Mouse (Mus musculus) lung, postnatal 0 days (tissue): ENCODE measurements at regions not wholly inside any gene's neighbourhood (a gene's known extent, or its start where the extent isn't known, plus 50 kb on each side); places are given as distances from the start of the nearest gene placed in this dataset.

ENCODE experiments used
- ATAC-seq: fragments of 200-750 bp; cut with Nextera tagmentation; 2 replicates; pipeline ENCODE4 v1.8.0; 2017; ENCODE audit warnings: moderate library complexity
- DNase-seq: peaks from one replicate; pipeline ENCODE4 v3.0.0-alpha.2; 2016; ENCODE audit warnings: low spot score
- H3K27ac ChIP-seq: fragments of 300-500 bp; sonication (generic); 2 replicates; pipeline ENCODE4 v1.5.1; 2014; ENCODE audit warnings: antibody characterized with exemption, mild to moderate bottlenecking, low read length, mixed read lengths
- H3K27me3 ChIP-seq: fragments of 300-500 bp; sonication (generic); replicated peaks from 2 replicates; pipeline ENCODE4 v1.6.1; 2014; ENCODE audit warnings: low read length, mixed read lengths; ENCODE audit not compliant: insufficient read depth
- H3K36me3 ChIP-seq: fragments of 300-500 bp; sonication (generic); 2 replicates; pipeline ENCODE4 v1.6.1; 2014; ENCODE audit warnings: low read length, mixed read lengths; ENCODE audit not compliant: insufficient read depth
- H3K4me1 ChIP-seq: fragments of 300-500 bp; sonication (generic); 2 replicates; pipeline ENCODE4 v1.6.1; 2014; ENCODE audit warnings: antibody characterized with exemption, low read depth, low read length, mixed read lengths; ENCODE audit not compliant: insufficient read depth
- H3K4me2 ChIP-seq: fragments of 300-500 bp; sonication (generic); replicated peaks from 2 replicates; pipeline ENCODE4 v1.6.1; 2014; ENCODE audit warnings: low read depth, mild to moderate bottlenecking, low read length, moderate library complexity, mixed read lengths
- H3K4me3 ChIP-seq: fragments of 300-500 bp; sonication (generic); 2 replicates; pipeline ENCODE4 v1.5.1; 2014; ENCODE audit warnings: low read depth, low read length
- H3K9ac ChIP-seq: fragments of 300-500 bp; sonication (generic); replicated peaks from 2 replicates; pipeline ENCODE4 v1.6.1; 2014; ENCODE audit warnings: low read depth, mild to moderate bottlenecking
- H3K9me3 ChIP-seq: fragments of 300-500 bp; sonication (generic); 2 replicates; pipeline ENCODE4 v1.6.1; 2016; ENCODE audit warnings: low read length, mixed read lengths
- CTCF ChIP-seq: IDR thresholded peaks from 2 replicates; pipeline ENCODE4 v1.5.1; 2016; ENCODE audit warnings: antibody characterized with exemption, mild to moderate bottlenecking
- EP300 ChIP-seq: IDR thresholded peaks from 2 replicates; pipeline ENCODE4 v1.6.1; 2016; ENCODE audit warnings: antibody characterized with exemption, mild to moderate bottlenecking, control low read depth
- WGBS: fragments of 180-500 bp; shearing (Covaris S2); extraction: QIAGEN DNeasy Blood & Tissue Kit; methylation state at CpG from one replicate; pipeline ENCODE4 v1.1.7; 2014; 5-methylcytosine and 5-hydroxymethylcytosine counted together

DNA sequence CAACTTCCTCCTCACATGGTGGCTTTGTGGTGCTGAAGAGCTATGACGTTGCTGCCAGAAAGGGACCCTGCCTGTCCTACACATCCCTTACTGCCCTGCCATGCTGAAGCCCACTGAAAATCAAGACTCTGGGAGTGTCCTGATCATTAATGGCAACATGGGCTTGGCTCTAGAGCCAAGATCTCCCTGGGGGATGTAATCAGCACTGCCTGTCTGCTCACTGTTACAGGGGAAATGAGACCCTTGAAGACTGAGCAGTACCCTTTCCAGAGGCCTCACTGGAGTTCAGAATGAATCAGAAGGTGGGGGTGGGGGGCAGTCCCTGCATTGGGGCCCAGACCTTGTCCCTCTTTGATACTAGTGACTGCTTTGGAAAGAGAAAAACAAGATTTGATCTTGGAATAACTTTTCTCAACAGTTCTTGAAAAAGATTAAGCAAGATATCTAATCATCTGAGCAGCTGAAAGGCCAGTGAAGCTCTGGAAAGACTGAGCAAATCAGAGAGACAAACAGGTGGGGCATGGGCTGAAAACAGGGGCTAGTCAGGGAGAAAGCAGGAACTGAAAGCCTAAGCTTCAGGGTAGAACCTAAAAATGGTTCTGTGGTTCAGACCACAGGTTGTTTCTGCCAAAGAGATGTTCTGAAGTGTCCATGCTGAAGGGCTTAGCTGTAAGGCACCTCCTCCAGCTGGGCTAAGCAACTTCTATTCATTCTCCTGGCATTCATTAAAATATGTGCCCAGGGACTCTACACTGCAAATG is 97.1 kb downstream of the Kcna5 start:
- TF ChIP-seq CTCF (no peak), EP300 (no peak)
- H3K9ac ChIP-seq = no peak overlapping the region
- no peak overlapping the region for H3K4me3 ChIP-seq
- no peaks in the 10 kb centered on the region for H3K4me1 ChIP-seq
- H3K36me3 ChIP-seq = no peaks in the 10 kb centered on the region
- no peaks in the 10 kb centered on the region for H3K27me3 ChIP-seq
- DNase-seq = no peak
- 52% methylated on average over 1 of the region's 1 CpGs for WGBS
- no peak for ATAC-seq
- no peak overlapping the region for H3K27ac ChIP-seq
- H3K9me3 ChIP-seq = no peaks in the 10 kb centered on the region
- H3K4me2 ChIP-seq = no peak overlapping the region

DNA sequence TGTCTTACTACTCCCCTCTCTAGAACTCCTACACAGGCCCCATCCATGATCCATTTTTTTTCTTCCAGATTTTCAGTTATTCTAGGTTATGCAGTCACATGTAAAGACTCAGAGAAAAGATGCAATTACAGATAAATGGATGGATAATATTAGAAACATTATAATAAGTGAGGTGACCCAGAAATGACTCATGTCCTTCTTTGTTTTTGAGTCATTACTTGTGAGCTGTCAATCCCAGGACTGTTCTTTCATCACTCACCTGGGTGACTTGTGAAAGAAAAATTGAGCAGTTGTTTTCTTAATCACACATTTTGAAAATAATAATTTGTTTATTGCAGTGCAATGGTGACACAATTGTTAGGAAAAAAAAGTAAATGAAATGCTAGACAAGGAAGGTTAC is 108.0 kb downstream of the Kcna5 start:
- Histone ChIP-seq H3K27me3 (no peaks in the 10 kb centered on the region), H3K9ac (no peak overlapping the region), H3K4me2 (no peak overlapping the region), H3K4me3 (no peak overlapping the region), H3K27ac (no peak overlapping the region), H3K4me1 (no peaks in the 10 kb centered on the region), H3K9me3 (no peaks in the 10 kb centered on the region), H3K36me3 (no peaks in the 10 kb centered on the region)
- TF ChIP-seq CTCF (no peak), EP300 (no peak)
- DNase-seq (no peak), ATAC-seq (no peak)

DNA sequence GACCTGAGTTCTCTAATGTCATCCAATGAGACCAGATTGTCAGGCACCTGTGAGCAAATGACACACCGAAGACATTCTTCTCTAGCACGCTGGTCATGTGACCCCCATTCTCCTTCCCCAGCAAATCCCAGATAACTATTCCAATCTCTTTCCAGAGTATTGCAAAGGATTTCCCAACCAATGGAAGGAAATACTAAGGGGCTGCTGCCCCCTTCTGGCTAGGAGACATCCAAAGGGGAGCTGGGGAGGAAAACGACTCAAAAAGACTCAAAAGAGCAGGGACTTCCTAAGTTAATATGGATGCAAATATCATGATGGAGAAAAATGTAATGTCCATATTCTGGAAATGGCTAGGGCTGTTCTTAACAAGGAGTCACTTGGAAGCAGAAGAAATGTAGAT is 129.5 kb downstream of the Kcna5 start:
- no peak for ATAC-seq
- TF ChIP-seq CTCF (peak; percentile 68), EP300 (no peak)
- Histone ChIP-seq H3K9ac (no peak overlapping the region), H3K4me2 (no peak overlapping the region), H3K27ac (no peak overlapping the region), H3K4me3 (no peak overlapping the region), H3K36me3 (no peaks in the 10 kb centered on the region), H3K4me1 (no peaks in the 10 kb centered on the region; the same call in 1 of the 2 replicates), H3K27me3 (no peaks in the 10 kb centered on the region), H3K9me3 (no peaks in the 10 kb centered on the region)
- 24% methylated on average over 3 of the region's 3 CpGs for WGBS
- DNase-seq = peak; percentile 49

DNA sequence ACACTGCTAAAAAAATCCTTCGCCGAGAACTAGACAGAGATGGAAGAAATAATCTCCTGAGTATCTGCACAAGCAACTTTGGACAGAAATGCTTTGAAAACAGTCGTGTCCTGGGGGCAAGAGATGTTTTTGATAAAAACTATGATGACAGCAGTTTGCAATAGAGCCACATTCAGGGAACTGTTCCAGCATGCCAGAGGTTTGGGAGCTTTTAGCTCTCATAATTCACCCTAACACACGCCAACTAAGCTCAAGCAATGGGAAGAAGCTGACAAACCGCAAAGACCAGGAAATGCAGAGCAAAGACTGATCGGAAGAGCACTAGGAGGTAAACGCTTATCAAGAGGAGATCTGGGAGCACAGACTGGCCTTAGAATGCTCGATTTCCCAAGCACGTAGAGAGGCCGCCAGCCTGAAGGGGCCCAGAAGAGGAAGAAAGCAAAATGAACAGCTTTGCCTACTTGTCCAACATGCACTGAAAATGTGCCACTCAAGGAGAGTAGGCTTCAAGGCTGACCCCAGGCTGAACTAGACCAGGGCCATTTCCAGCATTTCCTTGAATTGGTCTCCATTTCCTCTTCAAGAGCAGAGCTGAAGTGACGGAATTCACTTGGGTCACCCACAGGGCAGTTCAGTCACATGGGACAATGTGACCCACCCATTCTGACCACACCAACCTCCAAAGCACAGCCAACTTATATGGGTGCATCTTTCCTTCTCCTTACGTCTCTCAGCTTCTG is 130.7 kb downstream of the Kcna5 start:
- DNase-seq = peak; percentile 73
- no peaks in the 10 kb centered on the region for H3K27me3 ChIP-seq
- H3K9me3 ChIP-seq = no peaks in the 10 kb centered on the region
- peak; percentile 88 for ATAC-seq
- WGBS = 42% methylated on average over 12 of the region's 12 CpGs
- no peaks in the 10 kb centered on the region; the same call in 1 of the 2 replicates for H3K4me1 ChIP-seq
- TF ChIP-seq EP300 (peak; percentile 73), CTCF (no peak)
- H3K4me2 ChIP-seq = no peak overlapping the region
- H3K9ac ChIP-seq = no peak overlapping the region
- no peak overlapping the region for H3K4me3 ChIP-seq
- H3K36me3 ChIP-seq = no peaks in the 10 kb centered on the region
- H3K27ac ChIP-seq = no peak overlapping the region

DNA sequence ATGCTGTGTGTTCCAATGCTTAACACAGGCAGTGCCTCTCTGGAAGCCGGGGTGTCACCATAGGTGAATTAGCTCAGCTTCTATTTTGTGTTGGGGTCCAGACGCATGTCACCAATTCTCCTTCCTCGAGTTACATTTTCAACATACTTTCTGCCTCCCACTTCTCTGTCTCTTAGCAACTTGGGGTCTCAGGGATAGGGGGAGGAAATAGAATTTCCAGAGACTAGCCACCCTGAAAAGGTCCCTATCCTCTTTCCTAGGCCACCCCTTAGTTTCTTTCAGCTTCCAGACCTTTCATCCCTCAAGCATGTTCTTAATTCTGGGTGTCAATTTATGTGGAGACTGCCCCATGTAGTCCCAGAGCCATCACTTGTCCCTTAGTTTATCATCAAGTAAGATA is 135.6 kb downstream of the Kcna5 start:
- no peaks in the 10 kb centered on the region for H3K36me3 ChIP-seq
- ATAC-seq (no peak), DNase-seq (no peak)
- H3K9ac ChIP-seq = no peak overlapping the region
- no peak for TF ChIP-seq CTCF
- no peak for TF ChIP-seq EP300
- no peaks in the 10 kb centered on the region for H3K9me3 ChIP-seq
- H3K4me1 ChIP-seq = no peaks in the 10 kb centered on the region; the same call in 1 of the 2 replicates
- no peak overlapping the region for H3K27ac ChIP-seq
- WGBS = 59% methylated on average over 3 of the region's 3 CpGs
- H3K4me3 ChIP-seq = no peak overlapping the region
- no peaks in the 10 kb centered on the region for H3K27me3 ChIP-seq
- H3K4me2 ChIP-seq = no peak overlapping the region

DNA sequence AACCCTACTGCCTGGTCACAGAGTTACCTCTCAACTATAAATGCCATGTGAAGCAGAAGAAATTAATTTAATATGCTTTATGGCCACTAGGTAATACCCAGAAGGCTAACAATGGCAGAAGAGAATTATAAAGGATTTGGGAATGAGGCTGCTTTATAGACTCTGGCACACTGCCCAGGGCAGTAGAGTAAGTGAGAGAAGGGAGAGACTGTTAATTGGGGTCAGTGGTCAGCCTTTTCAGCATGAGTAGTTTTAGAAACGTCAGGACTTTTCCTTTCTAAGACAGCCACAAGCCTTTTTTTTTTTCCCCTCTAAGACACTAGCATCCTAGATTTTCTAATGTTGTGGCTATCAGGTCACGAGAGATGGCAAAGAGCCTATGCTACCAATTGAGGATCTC is 136.6 kb downstream of the Kcna5 start:
- Histone ChIP-seq H3K4me3 (no peak overlapping the region), H3K27ac (no peak overlapping the region), H3K9me3 (no peaks in the 10 kb centered on the region), H3K4me1 (no peaks in the 10 kb centered on the region; the same call in 1 of the 2 replicates), H3K4me2 (no peak overlapping the region), H3K27me3 (no peaks in the 10 kb centered on the region), H3K36me3 (no peaks in the 10 kb centered on the region), H3K9ac (no peak overlapping the region)
- DNase-seq (no peak), ATAC-seq (no peak)
- TF ChIP-seq EP300 (no peak), CTCF (no peak)
- 45% methylated on average over 2 of the region's 2 CpGs for WGBS
